Mouse (Mus musculus) spleen, postnatal 4 days (tissue): ENCODE results near the gene Dars2.
"Not testable (repeated sequence)": the region's sequence is repeated elsewhere in the genome, so short reads cannot be mapped to it uniquely, and the experiment has no call there.

Experiments used
- DNase-seq, 2 experiments: peaks; one replicate each; pipeline ENCODE4 v3.0.0; 2022; ENCODE audit warnings: low spot score in 2 of 2

The Dars2 gene

GRCm38 (mm10) chr1:161035786-161036404 lies 34.6 kb downstream of the Dars2 start:
- DNase-seq = no peak

- DNase-seq = peak in 1 of 2 experiments; percentile 57
Measured at GRCm38 (mm10) chr1:161035281-161035785, 35.1 kb downstream of the Dars2 start.

GRCm38 (mm10) chr1:161034435-161035280 lies 35.8 kb downstream of the Dars2 start, which contains the start of gene Zbtb37:
Gene Zbtb37 (minus strand): TSS chr1:161034849.
- DNase-seq = peak; percentile 99

- no peak for DNase-seq
Measured at GRCm38 (mm10) chr1:161033856-161034434, 36.5 kb downstream of the Dars2 start.

- DNase-seq = no peak
Measured at GRCm38 (mm10) chr1:161032345-161032744, 38.1 kb downstream of the Dars2 start.

- DNase-seq = peak in 1 of 2 experiments; percentile 63
Measured at GRCm38 (mm10) chr1:161031881-161032280, 38.6 kb downstream of the Dars2 start.

GRCm38 (mm10) chr1:161030058-161030457 lies 40.4 kb downstream of the Dars2 start:
- no peak for DNase-seq

GRCm38 (mm10) chr1:161028427-161028826 lies 42.0 kb downstream of the Dars2 start:
- not testable (repeated sequence) for DNase-seq

GRCm38 (mm10) chr1:161027196-161027595 lies 43.3 kb downstream of the Dars2 start:
- DNase-seq = no peak

GRCm38 (mm10) chr1:161025410-161026210 lies 44.8 kb downstream of the Dars2 start:
- no peak for DNase-seq

GRCm38 (mm10) chr1:161020051-161020450 lies 50.4 kb downstream of the Dars2 start:
- no peak for DNase-seq

- no peak for DNase-seq
Measured at GRCm38 (mm10) chr1:161016378-161016777, 54.1 kb downstream of the Dars2 start.

GRCm38 (mm10) chr1:161010436-161010835 lies 60.0 kb downstream of the Dars2 start:
- DNase-seq = no peak

- DNase-seq = no peak
Measured at GRCm38 (mm10) chr1:161008038-161008437, 62.4 kb downstream of the Dars2 start.

GRCm38 (mm10) chr1:161006471-161006870 lies 64.0 kb downstream of the Dars2 start:
- DNase-seq = no peak

GRCm38 (mm10) chr1:161005526-161005925 lies 64.9 kb downstream of the Dars2 start:
- DNase-seq = no peak

GRCm38 (mm10) chr1:161004942-161005341 lies 65.5 kb downstream of the Dars2 start:
- no peak for DNase-seq

GRCm38 (mm10) chr1:160993851-160994250 lies 76.6 kb downstream of the Dars2 start:
- no peak for DNase-seq
